Mouse (Mus musculus): ENCODE data around the gene Ttll11. TPM values are rescaled to one million over a fixed set of nuclear protein-coding genes. Genes with fewer than 3 reads are reported as not detected.
A peak's percentile ranks its signal among the peaks of the same experiment; 100 is the strongest.

The Ttll11 gene
- polyA plus RNA-seq, 1 experiment from 2014 or later, result 0.45 TPM

GRCm38 (mm10) chr2:35723267-35723666 is 256.4 kb downstream of the Ttll11 start:
- peaks cover 35% of the 10 kb centered on the region for H3K36me3 ChIP-seq (ENCODE audit: control insufficient read depth, insufficient read depth, low read length)
- no peaks in the 10 kb centered on the region for H3K9me3 ChIP-seq (ENCODE audit: control insufficient read depth, low read length)
- H3K4me2 ChIP-seq, result no peak overlapping the region
- DNase-seq (ENCODE audit: low spot score) (no peak), ATAC-seq (replicated peaks; ENCODE audit: low FRiP score) (no peak)
- H3K27me3 ChIP-seq (replicated peaks; ENCODE audit: control insufficient read depth, insufficient read depth, low read length), result no peaks in the 10 kb centered on the region
- no peak overlapping the region for H3K27ac ChIP-seq (ENCODE audit: low read depth, low read length)
- no peaks in the 10 kb centered on the region; the same call in 1 of the 2 replicates for H3K4me1 ChIP-seq (replicated peaks; ENCODE audit: control insufficient read depth, insufficient read depth, low read length)
- H3K4me3 ChIP-seq (ENCODE audit: low read depth, low read length), result no peak overlapping the region
- WGBS, result 93% methylated on average over 6 of the region's 6 CpGs
- H3K9ac ChIP-seq (ENCODE audit: low read depth, low read length), result no peak overlapping the region

DNA sequence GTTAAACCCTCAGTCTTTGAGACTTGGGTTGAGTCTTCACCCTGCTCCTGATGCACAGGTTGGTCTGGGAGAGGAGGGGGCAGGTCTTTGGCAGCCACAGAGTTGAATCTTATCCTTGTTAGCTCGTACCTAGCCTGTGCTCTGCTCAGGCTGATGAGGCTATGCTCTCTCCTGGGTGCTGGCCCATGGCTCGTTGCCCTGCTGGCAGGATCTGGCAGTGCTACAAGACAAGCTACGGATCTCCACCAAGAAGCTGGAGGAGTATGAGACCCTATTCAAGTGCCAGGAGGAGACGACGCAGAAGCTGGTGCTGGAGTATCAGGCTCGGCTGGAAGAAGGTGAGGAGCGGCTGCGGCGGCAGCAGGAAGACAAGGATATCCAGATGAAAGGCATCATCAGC is 256.9 kb downstream of the Ttll11 start:
- Histone ChIP-seq H3K9me3 (ENCODE audit: control insufficient read depth, low read length) (no peaks in the 10 kb centered on the region), H3K27me3 (replicated peaks; ENCODE audit: control insufficient read depth, insufficient read depth, low read length) (no peaks in the 10 kb centered on the region), H3K4me3 (ENCODE audit: low read depth, low read length) (no peak overlapping the region), H3K4me2 (no peak overlapping the region), H3K27ac (ENCODE audit: low read depth, low read length) (no peak overlapping the region), H3K9ac (ENCODE audit: low read depth, low read length) (no peak overlapping the region), H3K4me1 (replicated peaks; ENCODE audit: control insufficient read depth, insufficient read depth, low read length) (no peaks in the 10 kb centered on the region), H3K36me3 (ENCODE audit: control insufficient read depth, insufficient read depth, low read length) (peaks cover 30% of the 10 kb centered on the region)
- ATAC-seq (replicated peaks; ENCODE audit: low FRiP score), result no peak
- 89% methylated on average over 9 of the region's 9 CpGs for WGBS
- no peak for DNase-seq (ENCODE audit: low spot score)

- Histone ChIP-seq H3K36me3 (ENCODE audit: control insufficient read depth, insufficient read depth, low read length) (peaks cover 30% of the 10 kb centered on the region), H3K9me3 (ENCODE audit: control insufficient read depth, low read length) (no peaks in the 10 kb centered on the region), H3K27me3 (replicated peaks; ENCODE audit: control insufficient read depth, insufficient read depth, low read length) (no peaks in the 10 kb centered on the region), H3K27ac (ENCODE audit: low read depth, low read length) (no peak overlapping the region), H3K4me3 (ENCODE audit: low read depth, low read length) (no peak overlapping the region), H3K4me1 (replicated peaks; ENCODE audit: control insufficient read depth, insufficient read depth, low read length) (no peaks in the 10 kb centered on the region), H3K4me2 (no peak overlapping the region), H3K9ac (ENCODE audit: low read depth, low read length) (no peak overlapping the region)
- 90% methylated on average over 9 of the region's 9 CpGs for WGBS
- DNase-seq (ENCODE audit: low spot score), result no peak
- ATAC-seq (replicated peaks; ENCODE audit: low FRiP score), result no peak
Measured at GRCm38 (mm10) chr2:35720956-35721355, 258.8 kb downstream of the Ttll11 start.

- no peaks in the 10 kb centered on the region for H3K9me3 ChIP-seq (ENCODE audit: control insufficient read depth, low read length)
- H3K36me3 ChIP-seq (ENCODE audit: control insufficient read depth, insufficient read depth, low read length), result peaks cover 30% of the 10 kb centered on the region
- no peak for DNase-seq (ENCODE audit: low spot score)
- H3K27ac ChIP-seq (ENCODE audit: low read depth, low read length), result no peak overlapping the region
- H3K4me2 ChIP-seq, result no peak overlapping the region
- no peak overlapping the region for H3K4me3 ChIP-seq (ENCODE audit: low read depth, low read length)
- WGBS, result 89% methylated on average over 13 of the region's 13 CpGs
- no peaks in the 10 kb centered on the region for H3K27me3 ChIP-seq (replicated peaks; ENCODE audit: control insufficient read depth, insufficient read depth, low read length)
- H3K9ac ChIP-seq (ENCODE audit: low read depth, low read length), result no peak overlapping the region
- H3K4me1 ChIP-seq (replicated peaks; ENCODE audit: control insufficient read depth, insufficient read depth, low read length), result no peaks in the 10 kb centered on the region
- ATAC-seq (replicated peaks; ENCODE audit: low FRiP score), result no peak
Measured at GRCm38 (mm10) chr2:35720550-35720949, 259.2 kb downstream of the Ttll11 start.

DNA sequence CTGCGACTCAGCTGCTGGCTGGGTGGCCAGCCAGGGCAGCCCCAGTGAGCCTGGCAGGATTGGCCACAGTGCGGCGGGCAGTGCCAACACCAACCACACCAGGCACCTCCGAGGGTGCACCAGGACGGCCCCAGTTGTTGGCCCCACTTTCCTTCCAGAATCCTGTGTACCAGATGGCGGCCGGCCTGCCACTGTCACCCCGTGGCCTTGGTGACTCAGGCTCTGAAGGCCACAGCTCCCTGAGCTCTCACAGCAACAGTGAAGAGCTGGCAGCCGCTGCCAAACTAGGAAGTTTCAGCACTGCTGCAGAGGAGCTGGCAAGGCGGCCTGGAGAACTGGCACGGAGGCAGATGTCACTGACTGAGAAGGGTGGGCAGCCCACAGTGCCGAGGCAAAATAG is 259.6 kb downstream of the Ttll11 start:
- Histone ChIP-seq H3K27me3 (replicated peaks; ENCODE audit: control insufficient read depth, insufficient read depth, low read length) (no peaks in the 10 kb centered on the region), H3K9ac (ENCODE audit: low read depth, low read length) (no peak overlapping the region), H3K9me3 (ENCODE audit: control insufficient read depth, low read length) (no peaks in the 10 kb centered on the region), H3K4me1 (replicated peaks; ENCODE audit: control insufficient read depth, insufficient read depth, low read length) (no peaks in the 10 kb centered on the region), H3K4me2 (no peak overlapping the region), H3K36me3 (ENCODE audit: control insufficient read depth, insufficient read depth, low read length) (peaks cover 30% of the 10 kb centered on the region), H3K4me3 (ENCODE audit: low read depth, low read length) (no peak overlapping the region), H3K27ac (ENCODE audit: low read depth, low read length) (no peak overlapping the region)
- WGBS, result 91% methylated on average over 12 of the region's 12 CpGs
- no peak for DNase-seq (ENCODE audit: low spot score)
- no peak for ATAC-seq (replicated peaks; ENCODE audit: low FRiP score)

- H3K27ac ChIP-seq (ENCODE audit: low read depth, low read length), result no peak overlapping the region
- no peak overlapping the region for H3K4me2 ChIP-seq
- WGBS, result 85% methylated on average over 12 of the region's 12 CpGs
- no peak overlapping the region for H3K9ac ChIP-seq (ENCODE audit: low read depth, low read length)
- H3K4me3 ChIP-seq (ENCODE audit: low read depth, low read length), result no peak overlapping the region
- DNase-seq (ENCODE audit: low spot score) (no peak), ATAC-seq (replicated peaks; ENCODE audit: low FRiP score) (no peak)
- H3K9me3 ChIP-seq (ENCODE audit: control insufficient read depth, low read length), result no peaks in the 10 kb centered on the region
- peaks cover 30% of the 10 kb centered on the region for H3K36me3 ChIP-seq (ENCODE audit: control insufficient read depth, insufficient read depth, low read length)
- no peaks in the 10 kb centered on the region for H3K27me3 ChIP-seq (replicated peaks; ENCODE audit: control insufficient read depth, insufficient read depth, low read length)
- H3K4me1 ChIP-seq (replicated peaks; ENCODE audit: control insufficient read depth, insufficient read depth, low read length), result no peaks in the 10 kb centered on the region
Measured at GRCm38 (mm10) chr2:35719230-35720005, 260.3 kb downstream of the Ttll11 start.

DNA sequence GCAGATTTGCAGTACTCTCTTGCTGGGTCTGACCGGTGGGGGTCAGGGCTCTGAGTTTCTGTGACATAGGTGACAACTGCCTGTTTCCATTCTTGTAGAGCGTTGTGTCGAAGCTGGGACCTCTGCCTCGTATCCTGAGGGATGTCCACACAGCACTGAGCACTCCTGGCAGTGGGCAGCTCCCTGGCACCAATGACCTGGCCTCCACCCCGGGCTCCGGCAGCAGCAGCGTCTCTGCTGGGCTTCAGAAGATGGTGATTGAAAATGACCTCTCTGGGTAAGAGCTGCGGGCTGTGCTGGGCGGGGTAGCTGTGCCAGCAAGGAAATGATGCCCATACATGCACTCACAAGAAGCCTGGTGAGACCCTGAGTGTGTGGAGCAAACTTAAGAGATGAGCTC is 261.1 kb downstream of the Ttll11 start:
- Histone ChIP-seq H3K4me1 (replicated peaks; ENCODE audit: control insufficient read depth, insufficient read depth, low read length) (no peaks in the 10 kb centered on the region), H3K4me2 (no peak overlapping the region), H3K27ac (ENCODE audit: low read depth, low read length) (no peak overlapping the region), H3K9ac (ENCODE audit: low read depth, low read length) (no peak overlapping the region), H3K27me3 (replicated peaks; ENCODE audit: control insufficient read depth, insufficient read depth, low read length) (no peaks in the 10 kb centered on the region), H3K36me3 (ENCODE audit: control insufficient read depth, insufficient read depth, low read length) (peaks cover 30% of the 10 kb centered on the region), H3K9me3 (ENCODE audit: control insufficient read depth, low read length) (no peaks in the 10 kb centered on the region), H3K4me3 (ENCODE audit: low read depth, low read length) (no peak overlapping the region)
- 89% methylated on average over 9 of the region's 9 CpGs for WGBS
- DNase-seq (ENCODE audit: low spot score), result no peak
- ATAC-seq (replicated peaks; ENCODE audit: low FRiP score), result no peak

GRCm38 (mm10) chr2:35718003-35718500 is 261.7 kb downstream of the Ttll11 start:
- 79% methylated on average over 5 of the region's 5 CpGs for WGBS
- H3K27me3 ChIP-seq (replicated peaks; ENCODE audit: control insufficient read depth, insufficient read depth, low read length), result no peaks in the 10 kb centered on the region
- ATAC-seq (replicated peaks; ENCODE audit: low FRiP score) (no peak), DNase-seq (ENCODE audit: low spot score) (no peak)
- no peak overlapping the region for H3K27ac ChIP-seq (ENCODE audit: low read depth, low read length)
- H3K36me3 ChIP-seq (ENCODE audit: control insufficient read depth, insufficient read depth, low read length), result peaks cover 30% of the 10 kb centered on the region
- H3K9ac ChIP-seq (ENCODE audit: low read depth, low read length), result no peak overlapping the region
- no peak overlapping the region for H3K4me2 ChIP-seq
- H3K4me3 ChIP-seq (ENCODE audit: low read depth, low read length), result no peak overlapping the region
- no peaks in the 10 kb centered on the region for H3K9me3 ChIP-seq (ENCODE audit: control insufficient read depth, low read length)
- H3K4me1 ChIP-seq (replicated peaks; ENCODE audit: control insufficient read depth, insufficient read depth, low read length), result no peaks in the 10 kb centered on the region

DNA sequence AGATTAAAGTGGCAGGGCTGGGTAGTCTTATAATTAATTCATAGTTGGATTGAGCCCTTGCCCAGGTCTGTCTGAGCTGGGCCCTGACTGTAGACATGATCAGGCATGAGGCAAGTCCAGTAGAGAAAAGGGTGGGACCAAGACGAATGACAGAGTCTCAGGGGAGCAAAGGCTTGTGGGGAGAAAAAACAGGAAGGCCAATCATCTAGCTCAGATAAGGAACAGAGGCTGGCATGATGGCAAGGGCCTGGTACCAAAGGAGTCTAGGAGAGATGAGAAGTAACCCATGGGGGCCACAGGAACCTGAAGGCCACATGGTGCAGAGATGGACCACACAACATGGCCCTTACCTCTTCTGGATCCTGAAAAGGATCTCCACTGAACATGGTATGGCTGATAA is 263.5 kb downstream of the Ttll11 start:
- Histone ChIP-seq H3K4me3 (ENCODE audit: low read depth, low read length) (no peak overlapping the region), H3K27ac (ENCODE audit: low read depth, low read length) (no peak overlapping the region), H3K9ac (ENCODE audit: low read depth, low read length) (no peak overlapping the region), H3K4me2 (no peak overlapping the region), H3K4me1 (replicated peaks; ENCODE audit: control insufficient read depth, insufficient read depth, low read length) (no peaks in the 10 kb centered on the region), H3K9me3 (ENCODE audit: control insufficient read depth, low read length) (no peaks in the 10 kb centered on the region), H3K27me3 (replicated peaks; ENCODE audit: control insufficient read depth, insufficient read depth, low read length) (no peaks in the 10 kb centered on the region), H3K36me3 (ENCODE audit: control insufficient read depth, insufficient read depth, low read length) (peaks cover 22% of the 10 kb centered on the region)
- ATAC-seq (replicated peaks; ENCODE audit: low FRiP score), result peak; percentile 40; the same call in 1 of the 2 replicates
- 50% methylated on average over 1 of the region's 1 CpGs for WGBS
- no peak for DNase-seq (ENCODE audit: low spot score)
